Mouse (Mus musculus): ENCODE measurements at regions not wholly inside any gene's neighbourhood (a gene's known extent, or its start where the extent isn't known, plus 50 kb on each side); places are given as distances from the start of the nearest gene placed in this dataset.

DNA sequence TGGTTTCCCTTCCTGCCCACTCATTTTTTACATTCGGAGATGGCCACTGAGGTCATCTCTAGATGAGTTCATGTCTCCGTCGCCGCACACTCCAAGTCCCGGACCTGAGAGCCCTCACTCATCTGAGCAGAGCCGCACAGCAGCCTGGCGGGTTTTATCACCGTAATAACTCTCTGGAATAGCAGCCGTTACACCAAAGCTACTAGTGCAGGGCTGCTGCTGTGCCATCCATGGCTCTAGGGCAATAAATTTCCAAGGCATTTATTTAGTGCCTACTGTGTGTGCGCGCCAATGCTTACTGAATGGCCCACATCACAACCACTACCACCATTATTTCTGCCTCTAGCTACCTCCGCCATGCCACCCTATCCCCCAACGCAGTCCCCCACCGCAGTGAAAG lies 242.9 kb upstream of the Rpl38 start:
- DNase-seq, result no peak

DNA sequence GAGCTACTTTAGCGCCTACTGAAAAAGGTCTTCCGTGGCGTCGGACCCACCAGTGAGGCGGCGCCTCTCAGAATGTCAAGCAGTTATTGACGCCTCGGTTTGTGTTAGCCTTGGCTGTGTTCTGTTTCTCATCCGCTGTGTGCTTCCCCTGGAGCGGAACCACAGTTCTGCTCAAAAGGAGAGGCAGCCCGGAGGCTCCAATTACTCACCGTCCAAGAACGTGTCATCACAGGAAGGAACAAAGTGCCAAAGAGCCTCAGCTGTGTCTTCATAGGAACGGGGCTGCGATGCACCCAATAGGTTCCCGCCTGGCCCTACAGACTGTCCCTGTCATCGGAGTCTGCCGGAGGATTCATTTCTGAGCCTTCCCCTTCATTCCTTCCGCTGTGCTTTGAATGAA lies 245.0 kb upstream of the Rpl38 start:
- DNase-seq, result no peak

DNA sequence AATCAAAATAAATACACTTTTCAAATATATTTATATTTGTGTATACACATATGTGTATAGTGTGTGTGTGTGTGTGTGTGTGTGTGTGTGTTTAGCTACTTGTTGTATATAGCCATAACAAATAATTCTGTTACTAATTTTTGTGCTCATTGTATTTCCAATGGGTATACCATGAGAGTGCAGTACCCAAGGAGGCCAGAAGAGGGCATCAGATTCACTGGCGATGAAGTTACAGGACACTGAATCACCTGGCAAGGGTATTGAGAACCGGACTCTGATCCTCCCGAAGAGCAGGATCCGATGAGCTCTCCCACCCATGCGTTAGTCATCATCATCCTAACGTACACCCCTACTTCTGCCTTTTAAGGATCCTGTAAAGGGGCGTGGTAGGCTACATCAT lies 249.3 kb upstream of the Rpl38 start:
- peak; percentile 5 for DNase-seq

DNA sequence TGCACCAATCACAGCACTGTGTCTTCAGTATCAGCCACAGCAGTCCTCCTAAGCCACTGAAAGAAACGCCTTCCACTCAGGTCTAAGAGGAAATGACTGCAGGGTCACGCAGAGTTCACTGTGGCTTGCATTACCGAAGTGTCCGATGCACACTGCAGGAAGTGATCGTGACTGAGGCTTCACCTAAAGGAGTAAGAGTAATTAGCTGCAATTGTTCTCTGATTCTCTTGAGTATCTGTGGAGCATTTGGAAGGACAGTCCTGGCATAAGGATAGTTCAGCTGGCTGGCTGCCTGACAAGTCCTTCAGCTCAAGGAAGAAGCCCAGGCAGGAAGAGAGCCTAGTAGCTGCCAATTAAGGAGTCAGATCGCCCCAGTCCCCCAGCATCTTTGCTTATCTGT lies 252.2 kb upstream of the Rpl38 start:
- no peak for DNase-seq

DNA sequence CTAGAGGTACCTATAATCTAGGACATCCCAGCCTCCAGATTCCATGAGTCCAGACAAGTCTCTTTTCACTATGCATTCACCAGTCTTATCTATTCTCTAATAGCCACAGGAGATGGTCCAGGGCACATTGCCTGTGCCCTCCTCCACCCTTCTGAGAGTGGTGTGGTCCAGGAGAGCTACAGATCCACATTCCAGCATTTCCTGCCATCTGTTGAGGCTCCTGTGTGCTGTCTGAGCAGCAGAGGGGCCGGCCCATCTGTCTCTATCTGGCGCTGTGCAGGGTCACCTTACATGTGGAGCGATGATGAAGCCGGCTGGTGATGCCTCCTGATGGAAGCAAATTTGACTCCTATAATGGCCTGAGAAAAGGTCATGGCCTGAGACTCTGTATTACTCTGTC lies 263.9 kb upstream of the Rpl38 start:
- no peak for DNase-seq

DNA sequence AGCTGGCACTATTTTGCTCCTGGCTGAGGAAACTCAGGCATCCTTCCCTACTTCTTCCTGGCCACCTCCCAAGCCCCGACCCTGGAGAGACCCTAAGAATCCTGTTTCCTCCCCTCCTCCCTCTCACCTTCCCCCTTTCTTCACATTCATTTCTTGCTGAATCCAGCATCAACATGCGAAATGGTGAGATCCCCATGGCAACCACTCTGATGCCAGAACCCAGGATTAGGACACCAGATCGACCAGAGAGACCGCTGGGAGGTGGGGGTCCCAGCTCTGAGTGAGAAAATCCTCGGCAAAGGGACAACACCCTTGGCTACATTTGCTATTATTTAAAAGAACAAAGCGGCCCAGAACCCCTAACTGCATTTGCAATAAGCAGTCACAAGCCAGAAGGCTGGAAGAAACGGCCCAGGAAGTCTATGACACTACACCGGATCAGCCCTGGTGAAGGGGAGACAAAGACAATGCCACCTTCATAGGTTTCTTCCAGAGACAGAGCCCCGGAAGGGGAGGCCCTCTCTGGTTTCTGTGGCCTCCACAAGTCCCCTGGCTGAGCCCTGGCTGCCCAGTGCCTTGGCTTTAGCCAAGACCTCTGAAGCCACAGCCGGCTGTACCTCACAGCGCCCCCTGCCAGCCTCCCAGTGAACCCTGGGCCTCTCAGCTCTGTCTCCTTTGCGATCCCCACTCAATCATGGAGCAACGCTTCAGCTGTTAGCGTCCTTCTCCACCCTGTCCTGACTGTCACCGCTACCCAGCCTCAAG lies 265.6 kb upstream of the Rpl38 start:
- no peak for DNase-seq

DNA sequence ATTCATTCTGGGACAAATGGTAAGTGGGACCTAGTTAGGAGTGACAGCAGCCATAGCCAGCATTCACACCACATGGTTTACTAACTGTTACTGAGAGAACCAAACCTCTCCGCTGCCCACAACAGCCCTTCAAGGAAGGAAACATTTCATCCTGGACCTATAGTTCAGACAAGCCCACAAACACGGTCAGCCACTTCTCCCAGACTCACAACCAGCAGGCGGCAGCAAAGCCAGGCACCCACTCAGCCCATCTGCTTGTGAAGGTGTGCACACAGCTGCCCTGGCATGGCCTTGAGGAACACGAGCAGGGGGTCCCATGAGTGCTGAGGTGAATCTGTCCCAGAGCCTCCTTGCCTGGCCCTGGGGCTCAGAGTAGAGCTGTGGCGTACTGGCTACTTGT lies 267.6 kb upstream of the Rpl38 start:
- DNase-seq, result peak; percentile 5

DNA sequence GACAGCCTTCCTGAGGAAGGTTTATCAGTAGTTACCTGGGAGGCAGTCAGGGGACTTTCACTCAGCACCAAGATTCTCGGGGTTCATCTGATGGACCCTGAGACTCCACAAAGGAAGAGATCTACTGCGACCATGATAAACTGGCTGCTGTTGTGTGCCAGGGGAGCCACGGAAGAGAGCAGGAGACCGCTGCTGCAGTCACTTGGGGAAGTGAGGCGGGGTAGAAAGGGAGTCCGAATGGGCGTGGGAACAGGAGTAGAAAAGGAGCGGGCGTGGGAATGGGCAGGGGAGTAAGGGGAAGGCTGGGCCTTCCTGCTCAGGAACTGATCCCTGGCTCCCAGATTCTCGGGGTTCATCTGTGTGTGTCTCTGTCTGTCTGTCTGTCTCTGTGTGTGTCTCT lies 276.2 kb upstream of the Rpl38 start:
- no peak for DNase-seq

DNA sequence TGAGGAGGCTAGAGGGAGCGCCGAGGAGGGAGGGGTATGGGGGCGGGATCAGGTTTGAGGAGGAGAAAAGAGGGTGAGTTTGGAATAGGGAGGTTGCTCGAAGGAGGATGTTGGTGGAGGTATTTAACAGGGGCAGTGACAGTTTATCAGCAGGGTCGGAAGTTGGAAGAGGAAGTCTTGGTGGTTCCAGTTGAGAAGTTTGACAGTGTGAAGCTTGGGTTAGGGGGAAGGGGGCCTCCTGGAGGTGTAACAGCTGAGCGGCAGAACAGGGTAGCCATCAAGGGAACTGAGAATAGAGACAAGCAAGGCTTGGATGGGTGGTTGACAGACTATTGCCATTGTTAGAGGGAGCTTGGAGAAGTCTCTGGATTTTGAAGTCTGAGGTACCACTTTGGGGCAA lies 276.8 kb upstream of the Rpl38 start:
- DNase-seq, result no peak

DNA sequence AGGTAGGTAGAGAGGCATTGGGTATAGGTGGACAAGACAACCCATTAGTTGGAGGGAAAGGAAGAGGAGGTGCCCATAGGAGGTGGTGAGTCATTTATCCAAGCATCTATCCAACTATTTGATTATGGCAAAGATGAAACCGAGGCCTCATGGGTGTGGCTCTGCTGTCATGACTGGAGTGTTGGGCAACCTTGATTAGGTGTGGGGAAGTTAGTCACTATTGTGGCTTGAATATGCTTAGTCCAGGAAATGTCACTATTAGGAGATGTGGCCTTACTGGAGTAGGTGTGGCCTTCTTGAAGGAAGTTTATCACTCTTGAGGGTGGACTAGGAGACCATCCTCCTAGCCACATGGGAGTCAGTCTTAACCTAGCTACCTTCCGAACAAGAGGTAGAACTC lies 281.2 kb upstream of the Rpl38 start:
- DNase-seq, result no peak

DNA sequence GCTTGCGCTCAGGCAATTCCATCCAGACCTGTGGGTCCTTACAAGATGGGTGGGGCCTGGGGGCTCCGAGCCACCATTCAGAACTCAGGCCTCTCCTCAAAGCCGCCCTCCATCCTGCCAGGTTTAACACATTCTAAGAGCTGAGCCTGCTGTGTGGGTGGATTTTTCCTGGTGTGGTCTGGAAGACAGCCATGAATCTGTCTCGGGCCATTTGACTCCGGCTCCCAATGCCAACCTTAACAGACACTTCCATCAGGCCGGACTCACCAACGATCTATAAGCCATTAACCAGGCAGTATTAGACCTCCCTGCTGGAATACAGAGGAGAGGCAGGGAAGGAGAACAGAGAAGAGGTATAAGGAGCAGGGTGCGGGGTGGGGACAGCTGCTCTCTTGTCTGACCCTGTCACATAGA lies 288.9 kb upstream of the Rpl38 start:
- DNase-seq, result no peak

DNA sequence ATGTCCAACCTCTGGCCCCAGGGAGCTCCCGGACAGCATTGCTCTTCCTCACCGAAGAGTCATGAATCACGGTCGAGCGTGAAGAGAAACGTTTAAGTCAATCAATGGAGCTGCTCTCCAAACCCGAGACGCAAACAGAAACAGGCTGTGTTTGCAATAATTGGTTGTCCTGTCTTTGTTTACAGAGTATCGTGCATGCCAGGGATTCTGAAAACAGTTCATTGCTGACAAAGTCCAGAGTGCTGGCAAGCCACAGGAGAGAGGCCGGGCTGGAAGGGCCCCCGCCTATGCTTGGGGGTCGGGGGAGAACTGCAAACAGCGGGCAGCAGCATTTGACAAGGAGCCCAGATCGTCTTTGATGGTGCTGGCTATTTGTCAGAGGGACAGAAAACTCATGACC lies 292.4 kb upstream of the Rpl38 start:
- no peak for DNase-seq

DNA sequence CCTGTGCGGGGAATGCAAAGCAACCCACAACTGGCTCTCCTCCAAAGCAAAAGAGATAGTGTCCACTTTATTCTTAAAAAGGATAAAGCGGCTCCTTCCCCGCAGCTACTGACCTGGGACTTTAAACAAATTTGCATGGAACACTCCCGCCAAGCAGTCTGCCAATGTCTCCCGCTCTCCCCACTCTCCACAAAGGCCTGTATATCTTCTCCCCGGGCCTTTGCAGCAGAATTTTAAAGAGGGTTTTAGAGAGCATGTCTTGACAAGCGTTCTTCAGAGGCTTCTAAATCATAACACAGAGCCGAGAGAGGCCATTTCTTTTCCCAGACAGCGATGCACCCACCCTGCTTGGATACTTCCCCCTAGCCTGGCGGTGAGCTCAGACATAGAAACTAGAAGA lies 297.6 kb upstream of the Rpl38 start:
- DNase-seq, result no peak

DNA sequence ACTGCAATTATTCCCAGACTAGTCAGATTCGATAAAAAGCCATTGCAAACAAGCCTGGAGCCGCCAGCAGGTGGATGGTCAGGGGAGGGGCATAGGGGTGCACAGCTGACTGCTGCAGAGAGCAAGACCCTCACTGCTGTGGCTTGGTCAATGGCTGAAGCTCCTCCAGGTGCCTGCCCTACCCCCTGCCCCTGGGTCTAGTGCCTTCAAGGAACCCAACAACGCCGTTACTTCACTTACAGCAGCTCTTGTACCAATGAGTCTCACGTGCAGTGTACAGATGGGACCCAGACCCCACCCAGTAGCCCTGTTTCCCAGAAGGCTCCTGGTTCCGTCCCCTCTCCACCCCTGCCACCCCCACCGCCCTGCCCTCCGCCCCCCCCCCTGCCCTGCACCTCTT lies 300.5 kb upstream of the Rpl38 start:
- DNase-seq, result no peak

DNA sequence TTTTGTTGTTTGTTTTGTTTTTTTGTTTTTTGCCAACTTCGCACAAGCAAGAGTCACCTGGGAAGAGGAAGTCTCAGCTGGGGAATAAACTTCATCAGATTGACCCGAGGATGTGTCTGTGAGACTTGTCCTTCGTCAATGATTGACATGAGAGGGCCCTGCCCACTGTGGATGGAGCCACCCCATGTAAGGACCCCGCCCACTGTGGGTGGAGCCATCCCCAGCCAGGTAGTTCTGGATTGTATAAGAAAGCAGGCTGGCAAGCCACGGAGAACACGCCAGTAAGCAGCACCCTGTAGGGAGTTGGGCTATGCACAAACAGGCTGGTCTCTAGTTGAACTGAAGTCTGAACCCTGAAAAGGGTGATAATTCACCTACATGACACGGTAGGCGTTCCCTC lies 294.1 kb upstream of the Sdk2 start:
- DNase-seq, result no peak

DNA sequence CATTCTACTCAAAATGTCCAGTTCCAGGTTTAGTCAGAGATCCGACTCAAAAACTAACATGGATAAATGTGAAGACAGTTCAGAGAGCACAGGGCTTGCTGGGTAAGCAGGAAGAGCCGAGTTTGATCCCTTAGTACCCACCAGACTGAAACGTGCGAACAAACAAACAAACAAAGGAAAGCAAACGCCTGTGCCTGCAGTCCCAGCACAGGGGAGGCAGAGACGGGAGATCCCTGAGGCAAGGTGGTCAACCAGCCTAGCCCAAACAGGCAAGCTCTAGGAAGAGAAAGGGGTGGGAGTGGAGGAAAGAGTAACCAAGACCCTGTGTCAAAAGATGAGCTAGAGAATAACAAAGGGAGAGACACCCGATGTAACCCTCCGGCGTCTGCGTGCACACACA lies 293.5 kb upstream of the Sdk2 start:
- no peak for DNase-seq

DNA sequence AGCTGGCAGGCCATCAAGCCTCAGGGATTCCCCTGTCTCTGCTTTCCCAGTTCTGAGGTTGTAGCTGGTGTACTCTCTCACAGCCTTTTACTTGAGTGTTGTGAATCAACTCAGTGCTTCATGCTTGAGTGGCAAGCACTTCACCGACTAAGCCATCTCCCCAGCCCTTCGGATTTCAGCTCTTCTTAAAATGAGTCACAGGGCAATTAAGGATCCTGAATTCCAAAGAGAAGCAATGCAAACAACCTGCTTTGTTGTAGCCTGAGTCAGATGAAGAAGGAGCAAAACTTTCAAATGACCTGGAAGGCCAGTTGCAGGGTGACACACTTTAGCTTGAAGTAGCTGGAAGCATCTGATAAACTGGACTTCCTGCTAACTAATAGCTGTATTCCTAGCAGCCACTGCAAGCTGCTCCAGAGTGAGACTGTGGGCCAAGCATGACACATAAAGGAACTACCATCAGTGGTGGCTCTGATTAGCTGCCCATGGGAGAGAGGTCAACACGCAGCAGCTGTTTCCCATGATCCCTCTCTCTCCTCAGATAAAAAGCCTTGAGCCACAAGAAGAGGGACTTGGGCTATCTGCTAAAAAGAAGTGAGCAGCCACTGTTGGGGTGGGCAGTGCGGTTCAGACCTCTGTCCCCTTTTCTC lies 285.4 kb upstream of the Sdk2 start:
- DNase-seq, result no peak

DNA sequence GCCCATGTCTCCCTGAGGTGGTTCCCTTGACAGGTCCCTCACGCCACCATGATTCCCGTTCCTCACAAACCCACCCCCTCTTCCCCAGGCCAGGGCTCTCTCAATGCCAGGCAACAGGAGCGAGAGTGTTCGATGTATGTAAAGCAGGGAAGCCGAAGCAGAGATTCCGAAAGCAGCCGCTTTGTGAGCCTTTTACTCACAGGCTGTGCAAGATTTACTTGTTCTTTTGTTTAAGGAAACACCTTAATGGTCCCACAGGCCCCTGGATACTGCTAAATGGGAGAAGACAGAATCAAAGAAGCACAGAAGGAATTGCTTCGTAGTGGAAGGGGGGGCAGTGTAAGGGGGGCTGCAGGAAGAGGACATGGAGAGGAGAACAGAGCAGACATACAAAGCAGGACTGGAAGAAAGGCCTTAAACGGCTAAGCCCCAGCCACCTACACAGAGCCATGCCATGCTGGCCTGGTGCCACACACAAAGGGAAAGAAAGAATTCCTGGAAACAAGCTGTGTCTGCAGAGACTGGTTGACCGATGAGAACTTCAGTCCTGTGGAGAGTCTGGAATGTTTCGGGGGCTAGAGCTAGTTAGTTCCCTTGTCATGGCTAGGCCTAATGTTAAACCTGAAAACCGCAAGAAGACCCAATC lies 270.1 kb upstream of the Sdk2 start:
- DNase-seq, result no peak

DNA sequence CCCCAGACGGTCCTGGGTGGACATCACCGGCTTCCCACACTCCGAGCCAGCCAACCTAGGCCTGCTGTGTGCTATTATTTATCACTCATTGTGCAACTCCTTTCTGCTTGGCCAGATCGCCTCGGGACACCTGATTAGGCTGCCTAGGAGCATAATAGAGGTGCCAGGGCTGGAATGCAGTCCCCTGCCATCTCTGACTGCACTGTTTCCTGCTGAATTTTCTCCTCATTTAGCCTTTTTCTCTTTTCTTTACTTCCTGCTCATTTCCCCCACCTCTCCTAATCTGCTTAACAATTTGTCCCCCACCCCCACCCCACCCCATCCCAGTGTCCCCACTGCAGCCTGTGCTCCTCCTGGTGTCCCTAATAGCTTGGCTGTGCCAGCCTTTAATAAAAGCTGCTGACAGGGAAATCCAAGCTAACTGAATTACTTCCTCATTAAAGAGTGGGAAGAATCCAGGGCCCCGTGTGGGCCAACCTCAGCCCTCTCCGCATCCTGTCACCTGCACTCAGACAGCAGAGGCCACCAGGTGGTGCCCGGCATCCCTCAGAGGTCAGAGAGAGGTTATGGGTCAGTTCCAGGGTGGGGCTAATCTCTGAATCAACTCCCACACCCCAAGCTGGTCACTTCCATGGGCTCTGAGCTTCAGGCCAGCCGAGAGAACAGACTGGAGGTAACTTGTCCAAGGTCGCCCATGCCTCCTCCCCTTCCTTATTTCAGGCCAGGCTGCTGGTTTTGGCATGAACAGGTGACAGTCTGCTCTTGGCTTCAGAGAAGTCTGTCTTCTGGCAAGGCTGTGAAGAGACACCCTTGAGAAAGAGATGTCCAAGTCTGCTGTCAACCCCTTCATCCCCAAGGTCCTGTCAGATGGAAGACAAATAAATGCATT lies 269.3 kb upstream of the Sdk2 start:
- DNase-seq, result no peak

DNA sequence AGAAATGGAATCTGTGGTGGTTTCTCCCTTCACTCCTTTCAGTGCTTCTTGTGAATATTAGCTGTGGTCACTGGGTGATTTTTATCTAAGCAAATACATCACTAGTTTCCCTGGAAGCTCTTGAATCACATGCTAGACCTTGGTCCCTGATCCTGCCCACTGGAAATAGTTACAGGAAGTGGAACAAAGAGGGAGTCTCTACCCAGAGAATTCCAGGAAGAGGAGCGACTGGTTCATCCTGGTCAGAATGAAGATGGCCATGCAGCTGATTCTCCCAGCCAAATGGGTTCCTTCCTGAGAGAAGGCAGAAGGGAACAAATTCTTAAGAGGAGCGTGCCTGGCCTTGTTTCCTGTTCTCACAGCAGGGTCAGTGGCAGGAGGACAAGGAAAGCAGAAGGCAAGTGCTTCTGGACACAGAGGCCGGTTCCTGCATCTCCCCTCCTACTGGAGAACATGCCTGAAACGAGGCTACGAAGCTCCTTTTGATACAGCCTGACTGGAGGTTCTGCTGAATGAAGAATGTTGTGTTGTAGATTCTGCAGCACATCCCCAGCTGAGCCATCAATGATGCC lies 264.8 kb upstream of the Sdk2 start:
- no peak for DNase-seq

DNA sequence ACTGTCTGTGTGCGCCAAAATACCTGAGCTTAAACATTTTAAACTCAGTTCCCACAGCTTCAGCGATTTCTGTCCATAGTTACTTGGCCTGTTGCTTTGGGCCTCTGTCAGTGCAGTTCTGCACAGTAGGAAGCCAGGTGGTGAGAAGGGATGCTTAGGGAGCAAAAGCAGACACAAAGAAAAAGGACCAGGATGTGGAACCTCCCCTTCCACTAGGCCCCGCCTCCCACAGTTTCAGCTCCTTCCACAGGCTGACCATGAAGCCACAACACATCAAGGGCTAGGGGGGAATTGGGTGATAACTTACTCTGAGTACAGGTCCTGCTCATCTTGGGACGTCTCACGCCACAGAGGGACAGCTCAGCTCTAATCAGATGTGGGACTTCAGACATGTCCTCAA lies 263.5 kb upstream of the Sdk2 start:
- DNase-seq, result no peak

DNA sequence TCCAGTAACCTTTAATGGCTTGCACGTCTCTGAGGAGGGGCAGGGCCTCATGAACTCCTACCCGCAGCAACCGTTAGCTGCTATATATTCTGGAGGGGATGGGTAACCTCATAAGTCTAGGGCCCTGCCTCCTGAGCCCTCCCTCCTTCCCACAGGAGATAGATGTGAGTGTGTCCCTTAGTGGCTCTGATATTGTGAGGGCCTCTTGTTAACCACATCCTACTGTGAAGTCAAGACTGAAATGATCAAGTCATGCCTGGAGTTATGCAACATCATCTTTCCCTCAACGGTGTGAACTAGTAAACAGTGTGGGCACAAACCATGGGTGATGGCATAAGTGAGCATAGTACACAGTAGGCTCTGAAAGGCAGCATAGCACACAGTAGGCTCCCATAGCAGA lies 255.8 kb upstream of the Sdk2 start:
- DNase-seq, result no peak

DNA sequence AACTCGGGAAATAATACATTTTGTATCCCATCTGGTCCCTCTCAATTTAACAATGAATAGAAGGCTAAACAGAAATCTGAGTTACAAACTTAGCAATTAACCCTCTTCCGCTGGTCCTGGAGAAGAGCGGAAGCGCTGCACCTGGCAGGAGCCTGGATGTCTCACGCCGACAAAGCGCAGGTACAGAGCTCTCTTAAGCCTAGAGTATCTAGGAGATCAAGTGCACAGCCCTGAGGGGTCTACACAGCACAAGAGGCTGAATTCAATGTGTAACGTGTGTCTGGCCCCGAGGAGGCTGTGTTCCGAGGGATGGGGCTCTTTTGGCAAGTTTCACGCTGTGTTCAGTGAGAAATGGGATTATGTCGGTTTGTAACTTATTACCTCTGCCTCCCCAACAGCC lies 255.1 kb upstream of the Sdk2 start:
- no peak for DNase-seq
